Mouse (Mus musculus) intestine, postnatal 0 days (tissue): ENCODE measurements around the gene Wwc1. TPM values are rescaled to one million over a fixed set of nuclear protein-coding genes. Genes with fewer than 3 reads are reported as not detected.

Source experiments
- ATAC-seq: fragments of 200-750 bp; cut with Nextera tagmentation; 2 replicates; pipeline ENCODE4 v1.8.0; 2017; ENCODE audit warnings: mild to moderate bottlenecking, moderate TSS enrichment, moderate library complexity
- H3K27ac ChIP-seq: fragments of 300-500 bp; sonication (generic); 2 replicates; pipeline ENCODE4 v1.5.1; 2014; ENCODE audit warnings: mild to moderate bottlenecking, low read depth, low read length, moderate library complexity
- H3K27me3 ChIP-seq: fragments of 300-500 bp; sonication (generic); replicated peaks from 2 replicates; pipeline ENCODE4 v1.6.1; 2014; ENCODE audit warnings: low read length, mixed read lengths; ENCODE audit not compliant: control insufficient read depth, insufficient read depth
- H3K36me3 ChIP-seq: fragments of 300-500 bp; sonication (generic); 2 replicates; pipeline ENCODE4 v1.6.1; 2014; ENCODE audit warnings: mild to moderate bottlenecking, moderate library complexity; ENCODE audit not compliant: control insufficient read depth, insufficient read depth
- H3K4me1 ChIP-seq: fragments of 300-500 bp; sonication (generic); replicated peaks from 2 replicates; pipeline ENCODE4 v1.6.1; 2014; ENCODE audit warnings: antibody characterized with exemption, low read length, mixed read lengths; ENCODE audit not compliant: control insufficient read depth, insufficient read depth
- H3K4me2 ChIP-seq: fragments of 300-500 bp; sonication (generic); replicated peaks from 2 replicates; pipeline ENCODE4 v1.6.1; 2014; ENCODE audit warnings: low read depth, mild to moderate bottlenecking, moderate library complexity
- H3K4me3 ChIP-seq: fragments of 300-500 bp; sonication (generic); 2 replicates; pipeline ENCODE4 v1.5.1; 2014; ENCODE audit warnings: low read depth, low read length
- H3K9ac ChIP-seq: fragments of 300-500 bp; sonication (generic); 2 replicates; pipeline ENCODE4 v1.6.1; 2014; ENCODE audit warnings: mild to moderate bottlenecking, low read depth, low read length
- H3K9me3 ChIP-seq: fragments of 300-500 bp; sonication (generic); 2 replicates; pipeline ENCODE4 v1.6.1; 2016; ENCODE audit warnings: mixed run types; ENCODE audit not compliant: control insufficient read depth
- CTCF ChIP-seq: sonication (generic); IDR thresholded peaks from 2 replicates; pipeline ENCODE4 v1.5.1; 2016; ENCODE audit warnings: low read depth, mild to moderate bottlenecking, control low read depth, antibody characterized with exemption, moderate library complexity
- WGBS: fragments of 180-500 bp; shearing (Covaris S2); extraction: QIAGEN DNeasy Blood & Tissue Kit; methylation state at CpG from one replicate; pipeline ENCODE4 v1.1.7; 2014; 5-methylcytosine and 5-hydroxymethylcytosine counted together
- polyA plus RNA-seq: library from polyadenylated mRNA; unstranded; fragments of >200 nt; fragmentation: Nextera tagmentation; extraction: Ambion mirVana; gene quantifications from 2 replicates; pipeline ENCODE4 v1.2.1, GENCODE M21; 2015

The Wwc1 gene
- polyA plus RNA-seq, 1 experiment from 2014 or later: 16.1 TPM

GRCm38 (mm10) chr11:35933402-35934085, 46.8 kb downstream of the Wwc1 start:
- H3K27ac ChIP-seq: no peak overlapping the region

DNA sequence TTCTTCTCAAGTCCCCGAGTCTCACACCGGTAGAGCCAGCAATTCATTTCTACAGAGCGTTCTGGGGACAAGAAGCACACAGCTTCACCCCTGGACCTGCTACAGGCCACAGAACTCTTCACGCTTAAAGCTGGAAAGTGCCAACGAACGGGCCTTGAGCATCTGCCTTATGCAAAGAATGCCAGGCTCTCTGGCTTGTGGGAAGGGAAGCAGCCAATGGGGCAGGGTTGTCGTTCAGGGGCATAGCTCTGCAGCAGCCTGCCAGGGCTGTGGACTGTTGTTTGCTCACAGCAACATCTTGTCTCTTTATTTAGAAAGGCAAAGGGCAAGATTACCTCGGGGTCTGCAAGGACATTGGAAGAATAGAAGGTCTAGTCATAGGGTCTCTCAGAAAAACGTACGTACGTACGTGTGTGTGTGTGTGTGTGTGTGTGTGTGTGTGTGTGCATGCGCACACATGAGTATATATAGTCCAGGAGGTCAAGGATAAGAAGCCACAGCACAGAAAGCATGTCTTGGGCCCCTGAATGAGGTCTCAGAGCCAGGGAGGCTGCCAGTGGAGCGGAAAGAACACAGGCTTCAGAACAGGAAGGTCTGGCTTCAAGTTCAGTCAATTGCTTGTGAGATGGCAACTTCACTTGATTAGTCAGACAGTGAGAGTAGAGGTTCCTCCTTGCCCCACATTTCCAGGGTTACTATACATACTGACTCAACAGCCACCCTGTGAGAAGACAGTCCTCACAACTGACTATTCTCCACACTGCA, 48.0 kb downstream of the Wwc1 start:
- Histone ChIP-seq H3K4me1 (no peaks in the 10 kb centered on the region), H3K9me3 (no peaks in the 10 kb centered on the region), H3K27ac (peak overlapping the region; percentile 35; the same call in 1 of the 2 replicates), H3K4me3 (no peak overlapping the region), H3K4me2 (no peak overlapping the region), H3K36me3 (no peaks in the 10 kb centered on the region), H3K27me3 (no peaks in the 10 kb centered on the region), H3K9ac (no peak overlapping the region)
- no peak for ATAC-seq
- TF ChIP-seq CTCF: no peak
- WGBS: 81% methylated on average over 14 of the region's 14 CpGs

More at GRCm38 (mm10) chr11:35933402-35934085, 46.8 kb downstream of the Wwc1 start:
- H3K36me3 ChIP-seq: no peaks in the 10 kb centered on the region
- H3K4me3 ChIP-seq: no peak overlapping the region
- 38% methylated on average over 14 of the region's 14 CpGs for WGBS
- no peaks in the 10 kb centered on the region for H3K27me3 ChIP-seq
- H3K9ac ChIP-seq: no peak overlapping the region
- no peak overlapping the region for H3K4me2 ChIP-seq
- H3K9me3 ChIP-seq: no peaks in the 10 kb centered on the region
- no peaks in the 10 kb centered on the region for H3K4me1 ChIP-seq
- no peak for TF ChIP-seq CTCF
- ATAC-seq: no peak

GRCm38 (mm10) chr11:35930511-35931060, 49.7 kb downstream of the Wwc1 start:
- no peak for TF ChIP-seq CTCF

DNA sequence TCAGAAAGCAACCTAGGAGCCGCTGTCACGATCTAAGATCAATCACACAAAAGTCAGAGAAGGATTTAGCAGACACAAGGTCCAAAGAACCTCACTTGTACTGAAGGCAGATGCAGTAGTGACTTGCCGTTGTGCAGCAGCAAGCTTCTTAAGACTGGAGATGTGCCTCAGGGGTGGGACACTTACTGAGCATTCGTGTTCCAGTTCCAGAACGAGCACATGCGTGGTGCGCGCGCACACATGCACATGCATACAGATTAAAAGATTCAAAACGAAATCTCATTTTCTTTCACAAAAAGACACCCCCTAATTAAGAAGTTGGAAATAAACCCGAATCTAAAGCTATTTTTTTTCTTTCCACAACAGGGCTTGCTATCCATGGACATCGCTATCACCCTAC, 51.9 kb downstream of the Wwc1 start:
- Histone ChIP-seq H3K27ac (no peak overlapping the region), H3K4me3 (no peak overlapping the region), H3K4me1 (no peaks in the 10 kb centered on the region), H3K9ac (no peak overlapping the region), H3K36me3 (no peaks in the 10 kb centered on the region), H3K4me2 (no peak overlapping the region), H3K9me3 (no peaks in the 10 kb centered on the region), H3K27me3 (no peaks in the 10 kb centered on the region)
- 92% methylated on average over 12 of the region's 12 CpGs for WGBS
- no peak for ATAC-seq
- TF ChIP-seq CTCF: no peak

More at GRCm38 (mm10) chr11:35930511-35931060, 49.7 kb downstream of the Wwc1 start:
- Histone ChIP-seq H3K4me3 (no peak overlapping the region), H3K4me1 (no peaks in the 10 kb centered on the region), H3K9ac (no peak overlapping the region), H3K9me3 (no peaks in the 10 kb centered on the region), H3K27me3 (no peaks in the 10 kb centered on the region), H3K4me2 (no peak overlapping the region), H3K27ac (no peak overlapping the region), H3K36me3 (no peaks in the 10 kb centered on the region)
- 0 out of 2 replicates have a peak, but pooled peaks have one; percentile 21 for ATAC-seq
- 59% methylated on average over 6 of the region's 6 CpGs for WGBS

DNA sequence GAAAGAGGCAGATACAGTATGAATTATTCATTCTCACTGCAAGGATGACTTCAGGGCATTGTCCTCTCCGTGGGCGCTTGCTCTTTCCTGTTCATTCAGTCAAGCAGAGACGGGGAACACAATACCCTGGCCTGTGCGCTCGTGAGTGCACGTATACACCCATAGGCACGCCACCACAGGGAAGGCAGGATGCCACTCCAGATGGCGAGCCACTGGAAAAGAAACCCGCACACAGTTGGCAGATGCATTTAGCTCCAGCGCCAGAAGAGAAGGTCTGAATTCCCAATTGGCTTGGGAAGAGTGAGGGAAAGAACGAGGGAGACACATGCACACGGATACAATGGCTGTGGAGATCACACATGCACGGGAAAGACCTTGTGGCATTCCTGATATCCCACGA, 53.0 kb downstream of the Wwc1 start:
- TF ChIP-seq CTCF: no peak
- WGBS: 88% methylated on average over 14 of the region's 14 CpGs
- no peak overlapping the region for H3K27ac ChIP-seq

DNA sequence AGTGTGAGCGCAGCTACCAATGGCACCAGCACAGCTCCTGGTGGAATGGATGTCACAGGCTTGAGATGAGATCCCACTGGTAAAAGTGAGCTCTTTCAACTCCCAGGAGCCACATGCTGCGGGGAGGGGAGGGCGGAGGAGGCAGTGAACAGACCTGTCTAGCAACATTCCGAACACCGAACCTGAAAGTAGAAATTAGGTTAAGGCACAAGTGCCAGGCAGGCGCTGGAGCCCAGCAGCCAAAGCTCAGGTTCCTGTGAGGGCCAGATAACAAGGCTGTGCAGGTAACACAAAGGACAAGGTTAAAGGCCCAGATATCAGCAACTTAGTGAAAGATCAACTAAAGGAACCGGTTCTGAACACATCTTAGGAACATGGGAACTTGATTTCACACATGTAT, 54.7 kb downstream of the Wwc1 start:
- Histone ChIP-seq H3K4me2 (0 out of 2 replicates have a peak overlapping the region, but pooled peaks have one; percentile 6), H3K27ac (no peak overlapping the region), H3K36me3 (no peaks in the 10 kb centered on the region), H3K9ac (no peak overlapping the region), H3K4me1 (0 out of 2 replicates have a peak, but pooled peaks cover 9% of the 10 kb centered on the region), H3K4me3 (no peak overlapping the region), H3K27me3 (no peaks in the 10 kb centered on the region), H3K9me3 (no peaks in the 10 kb centered on the region)
- peak; percentile 80 for ATAC-seq
- no peak for TF ChIP-seq CTCF
- 39% methylated on average over 7 of the region's 7 CpGs for WGBS

More for the DNA sequence above, 53.0 kb downstream of the Wwc1 start:
- Histone ChIP-seq H3K4me3 (no peak overlapping the region), H3K27me3 (no peaks in the 10 kb centered on the region), H3K4me1 (0 out of 2 replicates have a peak, but pooled peaks cover 5% of the 10 kb centered on the region), H3K9me3 (no peaks in the 10 kb centered on the region), H3K9ac (no peak overlapping the region), H3K4me2 (no peak overlapping the region), H3K36me3 (no peaks in the 10 kb centered on the region)
- no peak for ATAC-seq
